Mouse (Mus musculus) lung, adult 18-20 months (tissue): ENCODE data around the gene Igf2bp2.
A peak's percentile ranks its signal among the peaks of the same experiment; 100 is the strongest.

Source experiments
- DNase-seq, 2 experiments: peaks; one replicate each; pipeline ENCODE4 v3.0.0; 2022; ENCODE audit warnings: mixed read lengths in 2 of 2

The Igf2bp2 gene

DNA sequence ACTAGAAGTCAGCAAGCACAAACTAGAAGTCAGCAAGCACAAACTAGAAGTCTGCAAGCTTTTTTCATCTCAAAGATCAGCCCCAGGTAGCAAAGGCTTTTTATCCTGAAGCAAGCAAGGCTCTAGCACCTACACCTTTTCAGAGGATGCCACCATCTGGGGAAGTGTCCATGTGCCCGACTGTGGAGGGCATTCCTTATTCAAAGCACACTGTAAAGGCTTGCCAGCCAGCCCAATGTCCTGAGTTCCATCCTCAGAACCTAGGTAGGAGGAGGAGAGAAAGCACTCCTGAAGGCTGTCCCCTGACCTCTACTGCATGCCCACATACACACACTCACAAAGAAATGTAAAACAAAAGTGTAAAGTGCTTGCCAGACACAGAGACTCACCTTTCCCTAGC is 16.0 kb downstream of the Igf2bp2 start:
- DNase-seq, result no peak

GRCm38 (mm10) chr16:22146071-22146470 is 17.0 kb downstream of the Igf2bp2 start:
- DNase-seq, result no peak

- DNase-seq, result no peak
Observed at GRCm38 (mm10) chr16:22144490-22144889, 18.6 kb downstream of the Igf2bp2 start.

GRCm38 (mm10) chr16:22140861-22141260 is 22.2 kb downstream of the Igf2bp2 start:
- no peak for DNase-seq

- no peak for DNase-seq
Observed at GRCm38 (mm10) chr16:22139821-22140220, 23.3 kb downstream of the Igf2bp2 start.

GRCm38 (mm10) chr16:22136198-22136597 is 26.9 kb downstream of the Igf2bp2 start:
- no peak for DNase-seq

- no peak for DNase-seq
Observed at GRCm38 (mm10) chr16:22131321-22131720, 31.8 kb downstream of the Igf2bp2 start.

GRCm38 (mm10) chr16:22129511-22129910 is 33.6 kb downstream of the Igf2bp2 start:
- DNase-seq, result no peak

- DNase-seq, result no peak
Observed at GRCm38 (mm10) chr16:22128595-22128994, 34.5 kb downstream of the Igf2bp2 start.

DNA sequence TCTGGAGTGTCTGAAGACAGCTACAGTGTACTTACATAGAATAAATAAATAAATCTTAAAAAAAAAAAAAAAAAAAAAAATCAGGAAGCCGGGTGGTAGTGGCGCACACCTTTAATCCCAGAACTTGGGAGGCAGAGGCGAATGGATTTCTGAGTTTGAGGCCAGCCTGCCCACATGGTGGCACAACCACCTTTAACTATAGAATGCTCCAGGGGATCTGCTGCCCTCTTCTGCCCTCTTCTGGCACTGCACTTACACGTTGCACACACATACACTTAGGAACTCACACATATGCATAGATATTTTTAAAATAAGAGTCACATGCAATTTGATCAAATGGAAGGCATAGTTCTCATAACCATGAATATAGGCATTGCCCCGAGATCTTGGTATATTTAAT is 35.3 kb downstream of the Igf2bp2 start:
- no peak for DNase-seq

DNA sequence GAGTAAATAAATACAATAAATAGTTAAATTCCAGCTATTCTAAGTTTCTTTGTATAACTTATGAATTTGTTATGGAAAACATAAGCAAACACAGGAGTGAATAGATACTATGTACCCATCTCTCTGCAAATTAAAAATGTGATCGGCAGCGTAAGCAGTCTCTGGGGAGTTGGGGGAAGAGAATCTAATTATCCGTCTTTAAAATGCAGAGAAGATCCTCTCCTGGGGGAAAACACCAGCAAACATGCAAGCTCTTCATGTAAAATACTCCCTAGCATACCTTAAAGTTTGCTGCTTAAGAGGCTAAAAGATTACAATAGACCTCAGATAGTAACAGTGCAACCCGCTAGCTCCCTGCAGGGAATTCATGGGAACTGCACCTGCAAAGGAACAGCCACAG is 36.2 kb downstream of the Igf2bp2 start:
- no peak for DNase-seq

- DNase-seq, result no peak
Observed at GRCm38 (mm10) chr16:22124325-22124918, 38.7 kb downstream of the Igf2bp2 start.

- peak; percentile 55 to 72 for DNase-seq
Observed at GRCm38 (mm10) chr16:22123658-22124057, 39.4 kb downstream of the Igf2bp2 start.

DNA sequence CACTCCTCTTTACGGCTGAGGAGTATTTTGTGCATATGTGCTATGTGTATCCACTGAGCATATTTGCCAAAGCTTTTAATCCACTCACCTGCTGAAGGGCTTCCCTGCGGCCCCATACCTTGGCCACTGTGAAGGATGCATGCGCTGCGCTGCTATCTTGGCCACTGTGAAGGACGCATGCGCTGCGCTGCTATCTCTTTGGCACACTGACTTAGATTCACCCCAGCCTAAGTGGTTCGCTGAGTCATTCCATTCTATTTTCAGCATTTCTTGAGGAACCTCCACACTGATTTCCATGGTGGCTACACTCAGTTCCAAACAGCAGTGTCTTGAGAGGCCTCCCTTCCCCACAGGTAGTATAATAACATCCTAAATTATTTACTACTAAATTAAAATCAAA is 42.0 kb downstream of the Igf2bp2 start:
- DNase-seq, result peak; percentile 8 to 16

DNA sequence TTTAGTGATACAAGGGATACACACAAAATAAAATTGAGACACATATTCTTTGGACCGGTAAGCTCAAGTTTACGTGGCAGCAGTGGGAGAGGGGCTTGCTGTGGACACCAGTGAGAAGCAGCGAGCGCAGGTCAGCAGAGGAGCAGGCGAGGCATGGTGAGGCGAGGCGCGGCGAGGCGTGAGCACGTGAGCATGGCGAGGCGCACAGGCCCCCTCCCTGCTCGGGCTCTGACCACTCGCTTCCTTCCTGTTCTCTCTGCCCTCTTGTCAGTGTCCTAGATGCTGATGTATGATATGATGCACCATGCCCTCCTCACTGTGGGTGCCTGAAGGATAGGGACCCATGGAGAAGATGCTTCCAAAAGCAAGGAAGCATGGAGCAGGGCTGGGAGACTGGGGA is 43.6 kb downstream of the Igf2bp2 start:
- DNase-seq, result peak in 1 of 2 experiments; percentile 11

GRCm38 (mm10) chr16:22118716-22119501 is 44.2 kb downstream of the Igf2bp2 start:
- DNase-seq, result no peak

- DNase-seq, result peak; percentile 46 to 55
Observed at GRCm38 (mm10) chr16:22118151-22118550, 44.9 kb downstream of the Igf2bp2 start.

DNA sequence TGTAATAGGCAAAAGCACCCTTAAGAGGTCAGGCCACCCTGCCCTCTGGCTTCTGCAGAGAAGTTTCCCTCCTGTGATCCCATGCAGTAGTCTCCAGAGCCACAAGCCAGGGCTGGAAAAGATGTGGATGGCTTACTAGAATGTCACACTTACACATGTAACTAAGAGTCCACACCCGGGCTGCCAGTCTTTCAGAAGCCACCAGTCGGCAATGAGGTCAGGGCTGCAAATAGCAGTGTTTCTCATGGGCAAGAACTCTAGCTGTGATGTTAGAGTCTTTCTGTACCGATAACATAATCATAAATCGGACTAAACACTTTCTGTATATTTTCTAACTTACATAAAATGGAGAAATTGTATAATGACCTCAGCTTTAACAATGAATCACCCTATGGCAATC is 46.4 kb downstream of the Igf2bp2 start:
- no peak for DNase-seq

DNA sequence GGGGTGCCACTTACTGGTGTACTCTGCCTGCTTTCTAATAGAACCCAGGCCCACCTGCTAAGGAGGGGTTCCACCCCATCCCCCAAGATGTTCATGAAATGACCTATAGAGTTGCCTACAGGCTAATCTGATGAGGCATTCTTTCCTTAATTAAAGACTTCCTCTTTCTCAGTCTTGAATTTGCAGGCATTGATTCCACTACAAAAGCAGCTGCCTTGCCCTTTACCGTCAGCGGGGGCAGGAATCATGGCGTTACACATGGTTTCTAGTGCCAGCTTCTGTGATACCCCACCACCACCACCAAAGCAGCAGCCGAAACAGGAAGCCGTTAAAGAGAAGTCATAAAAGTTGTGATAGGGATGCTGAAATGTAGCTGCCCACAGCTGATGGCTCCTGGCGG is 47.0 kb downstream of the Igf2bp2 start:
- no peak for DNase-seq

GRCm38 (mm10) chr16:22110036-22110435 is 53.1 kb downstream of the Igf2bp2 start:
- no peak for DNase-seq

DNA sequence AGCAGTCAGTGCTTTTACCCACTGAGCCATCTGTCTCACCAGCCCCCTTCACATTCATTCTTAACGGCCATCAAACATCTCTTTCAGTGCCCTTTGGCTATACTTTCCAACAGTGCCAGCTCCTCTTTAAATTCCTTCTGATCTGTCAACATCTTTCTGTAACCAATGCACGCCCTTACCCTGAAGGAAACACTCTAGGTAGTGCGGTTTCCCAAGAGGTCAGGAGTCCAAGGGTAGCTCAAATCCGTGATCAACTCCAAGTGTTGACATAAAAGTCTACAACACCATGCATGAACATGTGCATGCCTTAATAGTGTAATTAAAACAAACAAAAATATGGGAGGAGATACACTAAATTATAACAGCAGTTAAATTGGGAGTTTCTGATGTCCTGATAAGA is 53.9 kb downstream of the Igf2bp2 start:
- peak; percentile 25 to 66 for DNase-seq

DNA sequence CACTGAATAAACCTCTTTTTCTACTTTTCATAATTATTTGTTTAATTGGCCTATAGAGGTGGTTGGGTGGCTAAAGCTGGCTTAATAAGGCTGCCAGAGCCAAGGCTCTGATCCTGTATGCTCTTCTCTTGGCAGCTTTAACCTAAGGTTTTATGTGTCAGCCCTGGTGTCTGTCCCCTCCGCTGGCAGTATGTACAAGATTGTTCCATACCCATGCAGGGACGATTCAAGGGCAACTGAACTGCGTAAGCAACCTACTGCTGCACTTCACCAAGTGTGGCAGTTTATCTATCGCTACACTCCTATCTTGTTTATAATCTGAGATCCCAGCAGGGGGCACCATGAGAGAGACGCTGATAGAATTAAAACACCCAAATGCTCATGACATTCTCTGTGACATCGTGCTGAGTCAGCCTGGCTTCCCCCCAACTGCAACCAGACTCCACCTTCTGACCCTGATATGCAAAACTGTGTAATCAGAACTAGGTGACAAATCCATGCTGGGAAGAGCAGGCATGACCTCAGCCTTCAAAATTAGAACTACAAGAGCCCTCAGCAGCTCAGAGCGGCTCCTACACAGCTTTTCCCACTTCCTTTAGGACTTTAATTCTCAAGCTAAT is 55.1 kb downstream of the Igf2bp2 start:
- peak; percentile 69 to 81 for DNase-seq

DNA sequence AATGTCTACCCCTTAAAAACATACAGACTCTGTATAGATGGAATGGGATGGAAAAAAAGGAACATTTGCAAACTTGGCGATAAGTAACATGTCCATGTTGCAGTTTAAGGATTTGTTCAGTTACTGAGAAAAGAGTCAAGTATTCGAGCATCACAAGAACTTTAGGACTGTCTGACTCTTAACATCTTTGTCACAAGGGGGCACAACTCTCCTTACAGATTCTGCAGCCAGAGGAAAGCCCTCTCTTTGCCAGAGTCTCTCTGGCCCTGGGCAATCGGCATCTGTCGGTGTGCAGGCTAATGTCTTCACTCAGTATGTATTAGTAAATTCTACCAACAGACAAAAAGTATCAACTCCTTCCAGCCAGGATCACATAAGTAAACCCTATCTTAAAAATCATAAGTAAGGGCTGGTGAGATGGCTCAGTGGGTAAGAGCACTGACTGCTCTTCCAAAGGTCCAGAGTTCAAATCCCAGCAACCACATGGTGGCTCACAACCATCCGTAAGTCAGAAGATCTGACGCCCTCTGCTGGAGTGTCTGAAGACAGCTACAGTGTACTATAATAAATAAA is 57.0 kb downstream of the Igf2bp2 start:
- DNase-seq, result no peak

- DNase-seq, result no peak
Observed at GRCm38 (mm10) chr16:22100067-22100466, 63.0 kb downstream of the Igf2bp2 start.
